Mouse (Mus musculus) embryonic facial prominence, embryonic 14.5 days (tissue): ENCODE measurements at regions not wholly inside any gene's neighbourhood (a gene's known extent, or its start where the extent isn't known, plus 50 kb on each side); places are given as distances from the start of the nearest gene placed in this dataset.

Experiments used
- ATAC-seq: fragments of 200-750 bp; cut with Nextera tagmentation; 2 replicates; pipeline ENCODE4 v1.8.0; 2017; ENCODE audit warnings: low read depth, moderate number of reproducible peaks, moderate TSS enrichment
- DNase-seq: peaks from one replicate; pipeline ENCODE4 v3.0.0-alpha.2; 2015; ENCODE audit warnings: low spot score
- H3K27ac ChIP-seq: fragments of 300-500 bp; sonication (generic); replicated peaks from 2 replicates; pipeline ENCODE4 v1.5.1; 2014; ENCODE audit warnings: low read depth, mild to moderate bottlenecking, low read length, moderate library complexity
- H3K27me3 ChIP-seq: fragments of 300-500 bp; sonication (generic); replicated peaks from 2 replicates; pipeline ENCODE4 v1.6.1; 2014; ENCODE audit warnings: low read length; ENCODE audit not compliant: control insufficient read depth, insufficient read depth
- H3K36me3 ChIP-seq: fragments of 300-500 bp; sonication (generic); 2 replicates; pipeline ENCODE4 v1.6.1; 2014; ENCODE audit warnings: low read length, mixed read lengths; ENCODE audit not compliant: control insufficient read depth, insufficient read depth
- H3K4me1 ChIP-seq: fragments of 300-500 bp; sonication (generic); 2 replicates; pipeline ENCODE4 v1.6.1; 2014; ENCODE audit warnings: antibody characterized with exemption, low read length; ENCODE audit not compliant: control insufficient read depth, insufficient read depth
- H3K4me2 ChIP-seq: fragments of 300-500 bp; sonication (generic); 2 replicates; pipeline ENCODE4 v1.6.1; 2014; ENCODE audit warnings: low read depth, mild to moderate bottlenecking, low read length, moderate library complexity, mixed read lengths
- H3K4me3 ChIP-seq: fragments of 300-500 bp; sonication (generic); 2 replicates; pipeline ENCODE4 v1.5.1; 2014; ENCODE audit warnings: low read depth, mild to moderate bottlenecking, low read length
- H3K9ac ChIP-seq: fragments of 300-500 bp; sonication (generic); 2 replicates; pipeline ENCODE4 v1.6.1; 2014; ENCODE audit warnings: low read depth, mild to moderate bottlenecking, low read length, moderate library complexity, mixed read lengths
- H3K9me3 ChIP-seq: fragments of 300-500 bp; sonication (generic); 2 replicates; pipeline ENCODE4 v1.6.1; 2016; ENCODE audit warnings: low read length; ENCODE audit not compliant: control insufficient read depth
- WGBS: fragments of 180-500 bp; shearing (Covaris S2); extraction: QIAGEN DNeasy Blood & Tissue Kit; methylation state at CpG from one replicate; pipeline ENCODE4 v1.1.7; 2014; 5-methylcytosine and 5-hydroxymethylcytosine counted together

GRCm38 (mm10) chr13:37468304-37469178 lies 123.5 kb downstream of the Ly86 start:
- H3K9me3 ChIP-seq = no peaks in the 10 kb centered on the region
- WGBS = 47% methylated on average over 17 of the region's 17 CpGs
- H3K4me2 ChIP-seq = 0 out of 2 replicates have a peak overlapping the region, but pooled peaks have one; percentile 11
- DNase-seq (peak; percentile 20), ATAC-seq (0 out of 2 replicates have a peak, but pooled peaks have one; percentile 15)
- no peak overlapping the region for H3K9ac ChIP-seq
- H3K27me3 ChIP-seq = no peaks in the 10 kb centered on the region
- H3K27ac ChIP-seq = peak overlapping the region; percentile 8; the same call in 1 of the 2 replicates
- no peaks in the 10 kb centered on the region for H3K36me3 ChIP-seq
- no peak overlapping the region for H3K4me3 ChIP-seq
- H3K4me1 ChIP-seq = peaks cover 5% of the 10 kb centered on the region; the same call in 1 of the 2 replicates

DNA sequence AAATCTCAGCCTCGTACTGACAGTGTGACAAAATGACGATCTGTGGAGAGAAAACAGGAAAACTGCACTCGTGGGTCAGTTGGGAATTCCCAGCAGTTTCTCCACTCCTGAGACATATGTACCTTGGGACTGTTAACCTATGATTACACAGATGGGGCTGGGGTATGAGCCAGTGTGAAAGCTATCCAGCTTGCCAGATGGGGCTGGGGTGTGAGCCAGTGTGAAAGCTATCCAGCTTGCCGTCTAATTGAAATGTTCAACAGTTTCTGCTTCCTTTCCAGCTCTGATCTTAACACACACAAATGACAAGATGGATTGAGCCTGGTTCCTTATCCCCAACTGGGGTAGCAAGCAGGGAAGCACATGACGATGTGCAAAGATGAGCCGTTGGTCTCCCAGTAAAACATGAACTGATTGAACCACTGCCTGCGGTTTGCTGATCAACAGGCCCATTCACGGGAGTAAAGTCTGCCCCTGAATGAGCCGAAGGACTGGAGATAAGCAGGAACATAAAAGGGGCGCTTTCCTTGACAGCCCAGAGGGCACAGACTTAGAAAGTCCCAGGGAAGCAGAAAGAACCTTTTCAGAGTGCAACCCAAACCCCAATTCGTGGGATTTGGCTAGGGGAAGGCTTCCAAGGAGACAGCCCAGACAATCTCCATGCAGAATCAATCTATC lies 125.4 kb downstream of the Ly86 start:
- no peaks in the 10 kb centered on the region for H3K36me3 ChIP-seq
- H3K27ac ChIP-seq = no peak overlapping the region
- no peak overlapping the region for H3K4me2 ChIP-seq
- no peaks in the 10 kb centered on the region for H3K27me3 ChIP-seq
- DNase-seq = peak; percentile 51
- H3K4me3 ChIP-seq = no peak overlapping the region
- 42% methylated on average over 11 of the region's 11 CpGs for WGBS
- no peak overlapping the region for H3K9ac ChIP-seq
- peaks cover 5% of the 10 kb centered on the region; the same call in 1 of the 2 replicates for H3K4me1 ChIP-seq
- no peaks in the 10 kb centered on the region for H3K9me3 ChIP-seq
- ATAC-seq = 0 out of 2 replicates have a peak, but pooled peaks have one; percentile 57

GRCm38 (mm10) chr13:37473359-37473758 lies 128.4 kb downstream of the Ly86 start:
- H3K9ac ChIP-seq = no peak overlapping the region

DNA sequence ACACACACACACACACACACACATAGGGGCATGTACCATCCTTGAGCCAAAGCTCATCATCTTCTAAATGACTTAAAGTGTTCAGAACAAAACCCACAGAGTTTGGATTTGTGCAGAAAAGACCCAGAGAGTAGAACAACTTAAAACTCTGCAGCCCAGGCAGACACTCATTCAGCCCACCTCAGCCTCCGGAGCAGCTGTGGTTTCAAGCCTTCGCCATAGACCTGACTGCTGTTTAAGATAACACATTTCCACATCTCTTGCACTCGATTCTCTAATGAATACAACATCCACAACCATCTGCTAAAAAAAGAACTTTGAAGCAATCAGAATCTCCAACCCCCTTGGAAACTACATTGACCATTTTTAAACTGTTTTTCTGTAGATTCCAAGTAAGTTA lies 130.8 kb downstream of the Ly86 start:
- Histone ChIP-seq H3K4me3 (no peak overlapping the region), H3K4me2 (no peak overlapping the region), H3K27ac (no peak overlapping the region), H3K9ac (no peak overlapping the region), H3K4me1 (peaks cover 16% of the 10 kb centered on the region), H3K9me3 (no peaks in the 10 kb centered on the region), H3K36me3 (no peaks in the 10 kb centered on the region), H3K27me3 (no peaks in the 10 kb centered on the region)
- ATAC-seq (no peak), DNase-seq (no peak)
- 71% methylated on average over 3 of the region's 3 CpGs for WGBS

More at GRCm38 (mm10) chr13:37473359-37473758, 128.4 kb downstream of the Ly86 start:
- Histone ChIP-seq H3K27me3 (no peaks in the 10 kb centered on the region), H3K4me2 (no peak overlapping the region), H3K4me3 (no peak overlapping the region), H3K27ac (no peak overlapping the region), H3K4me1 (peaks cover 14% of the 10 kb centered on the region), H3K36me3 (no peaks in the 10 kb centered on the region), H3K9me3 (no peaks in the 10 kb centered on the region)
- 71% methylated on average over 1 of the region's 1 CpGs for WGBS
- DNase-seq = no peak
- no peak for ATAC-seq

GRCm38 (mm10) chr13:37476256-37477053 lies 131.4 kb downstream of the Ly86 start:
- peak; percentile 20 for DNase-seq
- H3K27me3 ChIP-seq = no peaks in the 10 kb centered on the region
- H3K9me3 ChIP-seq = no peaks in the 10 kb centered on the region
- H3K27ac ChIP-seq = 0 out of 2 replicates have a peak overlapping the region, but pooled peaks have one; percentile 67
- WGBS = 51% methylated on average over 13 of the region's 13 CpGs
- no peak overlapping the region for H3K9ac ChIP-seq
- H3K4me2 ChIP-seq = no peak overlapping the region
- no peak for ATAC-seq
- H3K36me3 ChIP-seq = no peaks in the 10 kb centered on the region
- peaks cover 16% of the 10 kb centered on the region for H3K4me1 ChIP-seq
- H3K4me3 ChIP-seq = no peak overlapping the region

DNA sequence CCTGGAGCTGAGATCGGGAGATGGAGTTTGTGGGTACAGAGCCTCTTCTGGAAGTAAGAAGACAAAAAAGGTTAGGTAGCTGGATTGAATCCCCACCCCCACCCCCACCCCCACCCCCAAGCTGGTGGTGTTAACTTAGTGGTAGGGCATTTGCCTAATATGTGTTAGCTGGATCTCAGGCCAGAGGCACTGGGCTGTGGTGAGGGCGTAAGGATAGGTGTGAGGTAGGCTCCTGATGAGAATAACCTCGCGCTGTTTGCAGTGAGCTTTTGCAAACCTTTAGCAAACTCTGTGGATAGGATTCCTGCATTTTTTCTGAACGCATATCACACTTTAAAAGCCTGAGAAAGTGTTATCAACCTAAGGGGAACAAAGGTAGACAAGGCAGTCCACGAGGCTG lies 132.3 kb downstream of the Ly86 start:
- H3K36me3 ChIP-seq = no peaks in the 10 kb centered on the region
- H3K4me3 ChIP-seq = peak overlapping the region; percentile 28
- 23% methylated on average over 6 of the region's 6 CpGs for WGBS
- ATAC-seq = no peak
- DNase-seq = no peak
- H3K9ac ChIP-seq = peak overlapping the region; percentile 50
- H3K27me3 ChIP-seq = no peaks in the 10 kb centered on the region
- H3K4me1 ChIP-seq = peaks cover 16% of the 10 kb centered on the region
- no peaks in the 10 kb centered on the region for H3K9me3 ChIP-seq
- H3K4me2 ChIP-seq = peak overlapping the region; percentile 55
- H3K27ac ChIP-seq = peak overlapping the region; percentile 67

DNA sequence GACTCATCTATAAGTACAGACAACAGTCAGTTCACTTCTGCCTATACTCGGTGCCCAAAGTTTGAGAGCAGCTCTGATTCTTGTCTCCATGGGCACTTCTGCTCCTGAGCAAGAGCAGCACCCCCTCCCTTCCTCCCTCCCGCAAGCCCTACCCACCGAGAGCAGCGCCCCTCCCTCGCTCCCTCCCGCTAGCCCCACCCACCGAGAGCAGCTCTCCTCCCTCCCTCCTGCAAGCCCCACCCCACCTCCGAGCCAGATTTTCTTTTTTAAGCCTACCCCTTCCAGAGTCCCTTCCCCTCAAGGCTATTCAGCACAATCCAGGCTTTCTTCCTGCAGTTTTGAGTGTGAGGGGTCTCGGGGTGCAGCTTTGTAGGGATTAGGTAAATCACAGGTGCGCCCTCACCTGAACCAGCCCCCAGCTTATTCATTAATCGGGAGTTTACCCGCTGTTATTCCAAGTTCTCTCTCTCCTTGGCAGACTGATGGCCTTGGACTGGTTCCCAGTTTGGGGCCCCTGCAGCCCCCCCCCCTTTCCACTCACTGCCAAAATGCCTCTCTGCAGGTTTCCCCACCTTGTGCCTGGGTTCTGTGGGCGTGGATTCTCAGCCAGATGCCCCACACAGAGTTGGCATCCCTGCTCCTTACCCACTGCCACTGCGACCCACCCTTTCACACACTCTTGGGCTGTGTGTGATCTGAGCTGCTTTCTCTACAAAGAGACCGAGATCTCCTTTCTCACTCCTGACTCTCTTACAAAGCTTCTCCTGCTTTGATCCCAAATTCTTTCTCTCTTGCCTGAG lies 132.9 kb downstream of the Ly86 start:
- Histone ChIP-seq H3K36me3 (no peaks in the 10 kb centered on the region), H3K9ac (peak overlapping the region; percentile 50), H3K4me2 (peak overlapping the region; percentile 55), H3K4me1 (peaks cover 17% of the 10 kb centered on the region), H3K9me3 (no peaks in the 10 kb centered on the region), H3K27ac (peak overlapping the region; percentile 67), H3K27me3 (no peaks in the 10 kb centered on the region), H3K4me3 (peak overlapping the region; percentile 28)
- peak; percentile 94 for DNase-seq
- WGBS = 3% methylated on average over 15 of the region's 15 CpGs
- peak; percentile 88 for ATAC-seq
